Mouse (Mus musculus) neural tube, embryonic 10.5 days (tissue): ENCODE data around the gene Snrpb2.

Source experiments
- DNase-seq: peaks from one replicate; pipeline ENCODE4 v3.0.0-alpha.2; 2017; ENCODE audit warnings: low spot score; ENCODE audit errors: extremely low spot score

Snrpb2 gene

DNA sequence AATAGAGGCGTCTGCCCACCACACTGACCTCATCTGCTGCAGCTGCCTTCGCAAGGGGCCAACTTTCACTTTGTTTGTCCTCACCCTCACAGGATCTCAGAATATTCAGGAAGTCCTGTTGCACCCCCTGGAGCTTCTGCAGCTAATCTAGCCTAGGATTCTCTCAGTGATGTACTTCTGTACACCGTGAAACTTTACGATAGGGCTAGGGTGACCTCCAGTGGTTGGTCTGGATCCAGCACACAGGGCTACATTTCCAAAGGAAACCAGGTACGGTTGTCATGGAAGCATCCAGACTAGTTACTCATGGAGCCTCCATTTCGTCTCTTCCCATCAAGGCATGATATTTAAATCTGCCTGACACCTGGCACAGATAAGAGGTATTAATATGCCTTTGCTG lies 30.9 kb downstream of the Snrpb2 start:
- peak; percentile 65 for DNase-seq

DNA sequence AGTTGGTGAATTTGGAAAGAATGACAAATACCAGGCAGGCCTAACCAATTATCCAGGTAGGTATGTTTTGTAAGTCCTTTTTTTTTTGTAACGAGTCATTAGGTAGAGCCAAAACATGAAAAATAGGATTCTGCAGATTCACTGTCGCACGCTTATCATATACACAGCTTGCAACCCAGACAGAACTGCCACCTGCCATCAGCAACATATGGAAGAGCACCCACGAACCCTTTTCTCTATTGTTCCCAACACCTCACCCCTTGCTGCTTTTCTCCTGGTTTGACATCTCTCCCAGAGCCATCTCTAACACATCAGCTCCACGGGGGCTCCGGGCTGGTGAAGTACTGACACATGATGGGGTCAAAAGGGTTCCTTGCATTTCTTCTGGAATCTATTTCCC lies 31.9 kb downstream of the Snrpb2 start:
- DNase-seq, result no peak

DNA sequence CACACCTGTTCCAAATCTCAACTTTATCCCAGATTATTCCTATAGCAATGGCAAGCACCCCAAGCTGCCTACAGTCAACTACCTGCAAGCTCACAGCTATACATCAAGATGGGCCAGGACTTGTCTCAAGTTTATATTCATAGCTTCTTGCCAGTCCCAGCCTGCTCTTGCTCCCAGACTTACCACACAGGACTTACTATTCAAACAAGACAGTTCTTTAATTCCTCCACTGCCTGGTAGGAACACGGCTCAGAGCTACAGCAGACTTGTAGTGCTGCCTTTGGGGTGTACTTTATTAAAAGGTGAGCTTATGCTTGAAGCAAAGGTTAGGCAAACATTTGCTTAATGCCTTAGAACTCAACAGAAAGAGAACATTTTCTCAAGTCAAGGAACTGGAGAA lies 34.3 kb downstream of the Snrpb2 start:
- DNase-seq, result no peak

DNA sequence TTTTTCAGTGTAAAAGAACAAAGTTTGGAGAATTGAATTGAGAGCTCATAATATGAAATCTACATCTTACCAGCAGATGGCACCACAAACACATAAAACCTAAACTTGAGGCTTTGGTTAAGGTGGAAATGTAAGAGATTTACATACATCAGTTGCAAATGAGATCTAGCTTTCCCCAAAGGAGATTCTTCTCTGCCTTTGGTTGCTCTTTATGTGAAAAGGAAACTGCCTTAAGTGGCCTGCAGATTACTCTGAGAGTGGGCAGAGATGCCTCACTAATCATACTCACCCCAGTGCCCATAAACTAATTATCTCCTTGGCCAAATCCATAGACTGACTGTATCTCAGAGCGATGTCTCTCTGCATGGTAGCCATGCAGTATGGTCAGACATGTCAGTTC lies 51.0 kb downstream of the Snrpb2 start:
- no peak for DNase-seq

DNA sequence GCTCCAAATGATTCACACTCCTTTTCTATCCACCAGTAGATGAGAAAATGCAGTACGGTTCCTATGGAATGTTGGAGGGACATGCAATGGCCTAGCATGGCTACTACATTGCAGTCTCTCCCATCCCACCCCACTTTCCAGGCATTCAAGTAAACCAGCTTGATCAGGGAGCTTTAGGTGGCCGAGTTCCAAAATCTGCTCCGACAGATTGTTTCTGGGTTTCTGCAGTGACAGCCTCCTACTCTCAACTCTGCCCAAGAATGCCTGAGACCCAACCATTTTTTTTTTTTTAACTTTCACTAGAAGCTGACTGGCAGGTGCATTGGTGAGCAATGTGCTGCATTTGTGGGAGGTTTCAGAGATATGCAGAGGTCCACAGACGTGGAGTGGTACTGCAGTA lies 51.9 kb downstream of the Snrpb2 start:
- DNase-seq, result no peak

DNA sequence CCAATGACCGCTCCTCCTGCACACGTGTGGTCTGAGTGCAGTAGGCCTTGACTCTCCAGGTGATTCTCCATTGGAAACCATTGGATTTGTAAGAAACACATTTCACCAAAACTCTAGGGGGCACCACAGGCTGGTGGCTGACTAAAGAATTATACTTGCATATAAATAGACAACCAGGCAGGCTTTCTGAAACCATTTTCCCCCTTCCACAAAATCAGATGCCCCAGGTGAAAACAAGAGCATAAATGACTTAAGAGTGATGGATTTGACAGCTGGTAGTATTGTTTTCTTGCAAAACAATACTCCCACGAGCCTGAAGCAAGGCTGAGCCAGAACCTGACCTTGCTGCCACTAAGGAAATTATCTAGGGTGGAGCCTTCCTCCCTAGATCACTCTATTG lies 54.6 kb downstream of the Snrpb2 start:
- DNase-seq, result no peak

DNA sequence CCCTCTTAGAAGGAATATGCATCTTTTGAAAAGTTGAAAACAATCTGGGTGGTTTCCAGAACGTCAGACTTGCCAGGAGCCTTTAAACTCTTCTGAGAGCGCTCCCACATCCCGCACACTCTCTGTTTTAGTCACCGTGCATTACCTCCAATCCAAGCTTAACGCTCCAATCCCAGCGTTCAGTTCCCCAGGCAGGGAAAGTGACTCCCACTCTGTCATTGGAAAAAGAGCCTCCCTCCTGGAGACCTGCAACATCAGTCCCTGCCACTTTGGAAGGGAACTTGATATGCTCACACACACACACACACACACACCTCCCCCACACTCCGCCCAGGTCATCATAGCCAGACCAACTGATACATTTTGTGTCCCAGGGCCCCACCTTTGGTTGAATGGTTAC lies 55.4 kb downstream of the Snrpb2 start:
- no peak for DNase-seq
